Mouse (Mus musculus) embryonic facial prominence, embryonic 13.5 days (tissue): ENCODE measurements around the gene Foxc2. TPM values are rescaled to one million over a fixed set of nuclear protein-coding genes. Genes with fewer than 3 reads are reported as not detected.

ENCODE experiments used
- ATAC-seq: fragments of 200-750 bp; cut with Nextera tagmentation; 2 replicates; pipeline ENCODE4 v1.8.0; 2017; ENCODE audit warnings: low read depth; ENCODE audit not compliant: insufficient number of reproducible peaks, insufficient read depth, low FRiP score, low TSS enrichment
- H3K27ac ChIP-seq: fragments of 300-500 bp; sonication (generic); 2 replicates; pipeline ENCODE4 v1.5.1; 2015; ENCODE audit warnings: moderate library complexity, mild to moderate bottlenecking, inconsistent platforms
- H3K27me3 ChIP-seq: fragments of 300-500 bp; sonication (generic); 2 replicates; pipeline ENCODE4 v1.6.1; 2015; ENCODE audit warnings: mild to moderate bottlenecking, inconsistent platforms
- H3K36me3 ChIP-seq: fragments of 300-500 bp; sonication (generic); 2 replicates; pipeline ENCODE4 v1.6.1; 2015; ENCODE audit warnings: mild to moderate bottlenecking, inconsistent platforms
- H3K4me1 ChIP-seq: fragments of 300-500 bp; sonication (generic); 2 replicates; pipeline ENCODE4 v1.6.1; 2015; ENCODE audit warnings: inconsistent platforms
- H3K4me2 ChIP-seq: fragments of 300-500 bp; sonication (generic); 2 replicates; pipeline ENCODE4 v1.6.1; 2015; ENCODE audit warnings: moderate library complexity, mild to moderate bottlenecking, inconsistent platforms
- H3K4me3 ChIP-seq: fragments of 300-500 bp; sonication (generic); 2 replicates; pipeline ENCODE4 v1.5.1; 2015; ENCODE audit warnings: mild to moderate bottlenecking, inconsistent platforms
- H3K9ac ChIP-seq: fragments of 300-500 bp; sonication (generic); 2 replicates; pipeline ENCODE4 v1.6.1; 2015; ENCODE audit warnings: mild to moderate bottlenecking, inconsistent platforms
- H3K9me3 ChIP-seq: fragments of 300-500 bp; sonication (generic); 2 replicates; pipeline ENCODE4 v1.6.1; 2016; ENCODE audit warnings: inconsistent platforms
- WGBS: fragments of 180-500 bp; shearing (Covaris S2); methylation state at CpG from one replicate; pipeline ENCODE4 v1.1.7; 2015; ENCODE audit warnings: mixed read lengths; 5-methylcytosine and 5-hydroxymethylcytosine counted together
- polyA plus RNA-seq: library from polyadenylated mRNA; unstranded; fragments of >200 nt; fragmentation: Nextera tagmentation; extraction: Ambion mirVana; gene quantifications from 2 replicates; pipeline ENCODE4 v1.2.1, GENCODE M21; 2015

The Foxc2 gene
- polyA plus RNA-seq, 1 experiment from 2014 or later, result 3.3 TPM

DNA sequence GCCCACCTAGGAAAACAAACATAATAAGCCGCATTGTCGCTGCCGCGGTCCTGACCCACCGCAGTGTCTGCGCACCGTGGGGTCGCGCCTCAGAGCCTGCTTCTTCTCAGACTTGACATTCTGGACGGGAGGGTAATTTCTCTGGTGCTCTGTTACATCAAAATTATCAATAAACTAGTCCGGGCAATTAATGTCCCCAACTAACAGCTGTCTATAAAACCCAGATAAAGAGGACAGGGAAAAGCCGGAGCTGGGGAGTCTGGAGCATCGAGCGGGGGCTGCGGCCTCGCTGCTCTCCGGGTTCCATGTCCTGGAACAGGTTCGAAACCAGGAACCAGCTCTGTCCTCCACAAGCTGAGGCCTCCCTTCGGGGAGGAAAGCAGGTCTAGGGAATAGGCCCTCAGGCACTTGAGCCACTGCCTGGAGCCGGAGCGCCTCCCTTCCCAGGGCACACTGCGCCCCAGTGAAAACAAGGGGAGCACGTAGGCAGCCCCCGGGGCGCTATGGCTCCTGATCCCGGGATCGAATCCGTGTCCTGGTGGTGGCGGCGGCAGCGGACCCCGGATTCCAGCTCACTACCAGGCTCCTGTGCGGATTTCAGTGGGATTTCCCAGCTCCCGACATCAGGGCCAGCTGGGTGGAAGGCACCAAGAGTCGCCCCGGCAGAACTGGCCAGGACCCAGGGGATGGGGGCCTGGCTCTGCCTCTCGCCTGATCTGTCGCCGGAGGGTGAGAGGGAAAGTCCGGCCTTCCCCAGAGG is 26.9 kb upstream of the Foxc2 start:
- H3K27ac ChIP-seq, result no peak overlapping the region
- H3K36me3 ChIP-seq, result no peaks in the 10 kb centered on the region
- peak overlapping the region; percentile 56 for H3K4me3 ChIP-seq
- H3K4me2 ChIP-seq, result peak overlapping the region; percentile 39
- H3K27me3 ChIP-seq, result peaks cover 98% of the 10 kb centered on the region
- 3% methylated on average over 40 of the region's 40 CpGs for WGBS
- no peak for ATAC-seq
- H3K9me3 ChIP-seq, result no peaks in the 10 kb centered on the region
- peaks cover 31% of the 10 kb centered on the region for H3K4me1 ChIP-seq
- peak overlapping the region; percentile 54 for H3K9ac ChIP-seq

DNA sequence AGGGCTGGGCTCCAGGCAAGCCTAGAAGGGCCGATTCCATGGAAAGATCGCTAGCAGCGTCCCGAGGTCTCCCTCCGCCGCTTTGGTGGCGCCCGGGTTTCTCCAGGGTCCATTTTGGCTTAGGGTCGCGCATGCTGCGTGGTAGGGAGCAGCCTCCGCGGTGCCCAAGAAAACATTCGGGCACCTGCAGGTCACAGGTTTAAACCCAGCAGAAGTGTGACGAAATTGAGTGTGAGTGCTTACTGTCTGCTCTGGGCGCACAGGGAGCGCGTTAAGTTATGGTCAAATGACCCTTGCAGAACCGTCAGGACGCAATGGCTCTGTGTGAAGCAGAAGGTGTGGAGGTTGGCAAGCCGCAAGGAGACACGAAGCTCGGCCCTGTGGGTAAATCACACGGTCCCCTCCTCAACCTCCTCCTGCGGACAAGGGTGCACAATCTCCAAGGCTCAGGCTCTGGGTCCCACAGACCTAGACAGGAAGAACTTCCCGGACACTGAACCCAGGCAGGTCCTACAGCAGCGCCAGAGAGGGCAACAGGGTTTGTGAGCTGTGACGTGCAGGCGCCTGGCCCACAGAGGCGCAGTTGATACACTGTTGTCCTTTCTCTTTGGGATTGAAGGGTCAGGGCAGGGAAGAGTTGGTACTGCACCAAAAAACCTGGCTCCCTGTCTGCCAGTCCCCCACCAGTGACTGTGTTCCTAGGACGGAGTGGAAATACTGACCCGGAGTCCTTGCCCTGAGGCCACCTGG is 26.2 kb upstream of the Foxc2 start:
- WGBS, result 4% methylated on average over 32 of the region's 32 CpGs
- Histone ChIP-seq H3K27me3 (peaks cover 95% of the 10 kb centered on the region), H3K4me2 (peak overlapping the region; percentile 39), H3K27ac (no peak overlapping the region), H3K4me3 (peak overlapping the region; percentile 56), H3K36me3 (no peaks in the 10 kb centered on the region), H3K9ac (peak overlapping the region; percentile 54), H3K4me1 (peaks cover 24% of the 10 kb centered on the region), H3K9me3 (no peaks in the 10 kb centered on the region)
- no peak for ATAC-seq

DNA sequence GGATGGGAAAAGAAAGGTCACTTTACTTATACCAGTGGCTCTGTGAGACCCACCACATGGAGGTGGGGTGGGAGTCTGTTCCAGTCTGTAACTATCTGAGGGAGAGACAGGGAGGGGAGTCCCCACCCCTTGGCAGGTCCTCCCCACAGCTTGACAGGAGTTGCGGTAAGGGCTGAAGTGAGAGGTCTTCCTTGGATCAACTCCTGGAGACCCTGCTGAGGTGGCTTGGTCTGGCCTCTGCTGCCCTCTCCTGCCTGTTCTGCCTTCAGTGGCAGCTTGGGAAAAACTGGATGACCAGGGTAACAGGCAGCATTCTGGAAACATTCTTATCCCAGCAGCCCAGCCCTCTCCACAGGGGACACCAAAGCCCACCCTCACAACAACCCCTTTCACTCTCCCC is 25.3 kb upstream of the Foxc2 start:
- Histone ChIP-seq H3K4me2 (no peak overlapping the region), H3K9ac (no peak overlapping the region), H3K4me1 (peaks cover 21% of the 10 kb centered on the region), H3K4me3 (no peak overlapping the region), H3K36me3 (no peaks in the 10 kb centered on the region), H3K27me3 (peaks cover 86% of the 10 kb centered on the region), H3K27ac (no peak overlapping the region), H3K9me3 (no peaks in the 10 kb centered on the region)
- 0% methylated on average over 1 of the region's 1 CpGs for WGBS
- no peak for ATAC-seq

GRCm38 (mm10) chr8:121092141-121092540 is 23.8 kb upstream of the Foxc2 start:
- ATAC-seq, result no peak
- Histone ChIP-seq H3K9ac (no peak overlapping the region), H3K9me3 (no peaks in the 10 kb centered on the region), H3K4me3 (no peak overlapping the region), H3K27ac (no peak overlapping the region), H3K36me3 (peaks cover 3% of the 10 kb centered on the region), H3K4me1 (peaks cover 21% of the 10 kb centered on the region), H3K4me2 (no peak overlapping the region), H3K27me3 (peaks cover 72% of the 10 kb centered on the region)
- WGBS, result 34% methylated on average over 6 of the region's 6 CpGs

GRCm38 (mm10) chr8:121092627-121093026 is 23.3 kb upstream of the Foxc2 start:
- H3K36me3 ChIP-seq, result peaks cover 8% of the 10 kb centered on the region
- no peak overlapping the region for H3K4me3 ChIP-seq
- ATAC-seq, result peak; percentile 43
- H3K4me2 ChIP-seq, result no peak overlapping the region
- H3K4me1 ChIP-seq, result peaks cover 21% of the 10 kb centered on the region
- peaks cover 67% of the 10 kb centered on the region for H3K27me3 ChIP-seq
- H3K9me3 ChIP-seq, result no peaks in the 10 kb centered on the region
- WGBS, result 3% methylated on average over 16 of the region's 16 CpGs
- no peak overlapping the region for H3K27ac ChIP-seq
- H3K9ac ChIP-seq, result no peak overlapping the region

DNA sequence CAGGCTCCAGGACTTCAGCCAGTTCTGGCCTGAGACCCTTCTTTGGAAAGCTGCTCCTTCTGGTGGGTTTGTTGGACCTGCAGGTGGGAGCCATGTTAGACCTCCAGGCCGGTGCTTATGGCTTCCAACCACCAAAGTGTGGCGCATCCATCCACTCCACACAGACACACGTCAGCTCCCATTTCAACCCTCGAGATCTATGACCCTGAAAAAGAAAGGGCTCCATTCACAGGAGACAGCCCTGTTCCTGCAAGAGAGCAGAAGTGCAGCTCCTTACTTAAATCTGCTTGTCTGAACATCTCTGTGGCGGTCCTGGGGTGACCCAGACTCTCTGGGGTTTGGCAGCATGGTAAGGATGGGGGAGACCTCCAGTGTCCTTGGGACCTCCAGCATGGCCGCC is 22.5 kb upstream of the Foxc2 start:
- Histone ChIP-seq H3K27me3 (peaks cover 59% of the 10 kb centered on the region), H3K9me3 (no peaks in the 10 kb centered on the region), H3K4me3 (no peak overlapping the region), H3K27ac (no peak overlapping the region), H3K4me2 (no peak overlapping the region), H3K36me3 (peaks cover 16% of the 10 kb centered on the region), H3K9ac (no peak overlapping the region), H3K4me1 (peaks cover 21% of the 10 kb centered on the region)
- 53% methylated on average over 6 of the region's 6 CpGs for WGBS
- ATAC-seq, result no peak

- H3K36me3 ChIP-seq, result peaks cover 68% of the 10 kb centered on the region
- peaks cover 18% of the 10 kb centered on the region for H3K4me1 ChIP-seq
- H3K9me3 ChIP-seq, result no peaks in the 10 kb centered on the region
- H3K9ac ChIP-seq, result 0 out of 2 replicates have a peak overlapping the region, but pooled peaks have one; percentile 21
- ATAC-seq, result no peak
- no peak overlapping the region for H3K27ac ChIP-seq
- H3K27me3 ChIP-seq, result no peaks in the 10 kb centered on the region
- H3K4me3 ChIP-seq, result no peak overlapping the region
- H3K4me2 ChIP-seq, result no peak overlapping the region
- 49% methylated on average over 17 of the region's 17 CpGs for WGBS
Observed at GRCm38 (mm10) chr8:121104049-121104818, 11.7 kb upstream of the Foxc2 start.

GRCm38 (mm10) chr8:121107668-121108656 is 8.0 kb upstream of the Foxc2 start, which contains the start of gene Mthfsd:
TSS of gene Mthfsd (minus strand) at chr8:121108392.
- Histone ChIP-seq H3K36me3 (peaks cover 31% of the 10 kb centered on the region), H3K4me3 (peak within 1 kb of the TSS; percentile 94), H3K9ac (peak within 1 kb of the TSS; percentile 96), H3K4me2 (peak within 1 kb of the TSS; percentile 85), H3K27ac (peak within 1 kb of the TSS; percentile 77), H3K9me3 (no peaks in the 10 kb centered on the region), H3K27me3 (peaks cover 19% of the 10 kb centered on the region; the same call in 1 of the 2 replicates), H3K4me1 (peaks cover 18% of the 10 kb centered on the region)
- peak; percentile 86 for ATAC-seq
- 1% methylated on average over 75 of the region's 75 CpGs for WGBS

GRCm38 (mm10) chr8:121108657-121109056 is 7.3 kb upstream of the Foxc2 start:
- Histone ChIP-seq H3K9me3 (no peaks in the 10 kb centered on the region), H3K4me3 (peak overlapping the region; percentile 94), H3K4me1 (peaks cover 21% of the 10 kb centered on the region), H3K4me2 (peak overlapping the region; percentile 85), H3K27ac (peak overlapping the region; percentile 55; the same call in 1 of the 2 replicates), H3K9ac (peak overlapping the region; percentile 96), H3K27me3 (peaks cover 23% of the 10 kb centered on the region), H3K36me3 (peaks cover 24% of the 10 kb centered on the region)
- WGBS, result 9% methylated on average over 5 of the region's 5 CpGs
- ATAC-seq, result no peak

GRCm38 (mm10) chr8:121111145-121111907 is 4.6 kb upstream of the Foxc2 start:
- no peak overlapping the region for H3K27ac ChIP-seq
- peaks cover 3% of the 10 kb centered on the region for H3K36me3 ChIP-seq
- H3K4me2 ChIP-seq, result no peak overlapping the region
- H3K4me3 ChIP-seq, result no peak overlapping the region
- H3K9ac ChIP-seq, result no peak overlapping the region
- no peak for ATAC-seq
- peaks cover 47% of the 10 kb centered on the region for H3K27me3 ChIP-seq
- WGBS, result 45% methylated on average over 7 of the region's 7 CpGs
- no peaks in the 10 kb centered on the region for H3K9me3 ChIP-seq
- peaks cover 30% of the 10 kb centered on the region for H3K4me1 ChIP-seq
